In genomic region chr10:86187881-86188280, GRCm38 (mm10) we compare ENCODE assay signal across 26 mouse cellular contexts.
"Had no signal": no experiment of that assay in that cellular context is flagged by ENCODE, and none has a peak within 500 bp of the region (broad histone marks: within the 10 kb centered on the region; RNA-seq: fewer than 3 reads in every experiment).

No protein-coding gene starts in this region.

- H3K9me3 ChIP-seq: heart, embryonic 10.5 days; heart, embryonic 13.5 days; heart, embryonic 15.5 days; hindbrain, embryonic 13.5 days; hindbrain, embryonic 15.5 days; kidney, embryonic 15.5 days; limb, embryonic 13.5 days; limb, embryonic 15.5 days; liver, embryonic 12.5 days had no signal

- H3K27me3 ChIP-seq: heart, embryonic 13.5 days; heart, embryonic 15.5 days; hindbrain, embryonic 13.5 days; hindbrain, embryonic 15.5 days; kidney, embryonic 15.5 days; limb, embryonic 13.5 days; limb, embryonic 15.5 days; liver, embryonic 12.5 days had no signal

- ATAC-seq: hindbrain, postnatal 0 days; intestine, embryonic 16.5 days; liver, embryonic 12.5 days had no signal

- H3K4me1 ChIP-seq: heart, embryonic 13.5 days; heart, embryonic 15.5 days; hindbrain, embryonic 13.5 days; hindbrain, embryonic 15.5 days; liver, embryonic 12.5 days had no signal

- H3K36me3 ChIP-seq: heart, embryonic 10.5 days; heart, embryonic 13.5 days; heart, embryonic 15.5 days; hindbrain, embryonic 13.5 days; hindbrain, embryonic 15.5 days; kidney, embryonic 15.5 days; limb, embryonic 13.5 days; limb, embryonic 15.5 days; liver, embryonic 12.5 days had no signal

- DNase-seq: gastrocnemius, postnatal 14 days; gastrocnemius, postnatal 36 days; heart, adult 18-20 months; heart, postnatal 14 days; heart, postnatal 36 days; kidney, adult 11 months; kidney, adult 2 months; kidney, adult 9 months; kidney, postnatal 14 days; kidney, postnatal 36 days; layer of hippocampus, adult 9-11 months; layer of hippocampus, postnatal 36 days; left cerebral cortex, postnatal 4 days had no signal

- H3K4me3 ChIP-seq: heart, embryonic 10.5 days; heart, embryonic 13.5 days; heart, embryonic 15.5 days; hindbrain, embryonic 13.5 days; hindbrain, embryonic 15.5 days; kidney, embryonic 15.5 days; limb, embryonic 13.5 days; limb, embryonic 15.5 days; liver, embryonic 12.5 days had no signal

- H3K27ac ChIP-seq: heart, embryonic 10.5 days; heart, embryonic 13.5 days; heart, embryonic 15.5 days; hindbrain, embryonic 13.5 days; hindbrain, embryonic 15.5 days; hindbrain, postnatal 0 days; kidney, embryonic 15.5 days; kidney, postnatal 0 days; limb, embryonic 13.5 days; limb, embryonic 15.5 days; liver, embryonic 12.5 days; liver, embryonic 14.5 days had no signal

- H3K4me2 ChIP-seq: heart, embryonic 13.5 days; heart, embryonic 15.5 days; hindbrain, embryonic 13.5 days; hindbrain, embryonic 15.5 days; kidney, embryonic 15.5 days; limb, embryonic 13.5 days; limb, embryonic 15.5 days; liver, embryonic 12.5 days had no signal

- H3K9ac ChIP-seq: heart, embryonic 13.5 days; heart, embryonic 15.5 days; hindbrain, embryonic 13.5 days; hindbrain, embryonic 15.5 days; kidney, embryonic 15.5 days; limb, embryonic 13.5 days; limb, embryonic 15.5 days; liver, embryonic 12.5 days; liver, embryonic 14.5 days had no signal
